Mouse (Mus musculus) ovary, adult 2 months (tissue): ENCODE results near the gene Ugt1a6a. TPM values are rescaled to one million over a fixed set of nuclear protein-coding genes. Genes with fewer than 3 reads are reported as not detected.

Source experiments
- polyA plus RNA-seq: library from polyadenylated mRNA; depleted of rRNA; stranded (reverse); fragments of >200 nt; gene quantifications from 2 replicates; pipeline ENCODE4 v1.2.3, GENCODE M21; 2012; rRNA removed

The Ugt1a6a gene
- polyA plus RNA-seq = 26.8 and 30.0 TPM in 2 replicates

DNA sequence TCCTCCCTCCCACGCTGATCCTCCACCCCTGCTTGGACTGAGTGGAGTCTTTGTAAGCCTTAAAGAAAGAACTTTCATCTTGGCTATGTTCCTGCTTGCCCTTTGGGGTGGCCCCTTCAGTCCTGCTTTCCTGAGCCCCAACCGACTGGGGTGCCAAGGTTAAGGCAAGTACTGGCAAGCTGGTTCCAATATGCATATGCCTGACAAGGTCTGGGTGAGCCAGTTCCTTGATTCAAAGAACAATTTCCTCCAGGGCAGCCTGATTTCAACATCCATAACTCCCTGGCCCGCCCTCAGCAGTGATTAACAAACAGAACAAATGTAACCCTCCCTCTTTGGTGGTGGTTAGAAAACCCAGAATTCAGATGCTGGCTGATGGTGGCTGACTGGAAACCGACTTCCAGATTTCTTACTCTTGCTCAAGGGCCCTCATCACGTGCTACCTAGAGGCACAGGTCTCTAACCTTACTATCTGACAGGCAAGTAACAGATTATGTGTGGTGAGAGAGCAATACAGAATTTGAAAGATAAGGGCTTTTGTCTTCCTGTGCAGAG, at the start of gene Ugt1a6a:
Gene Ugt1a6a, plus strand, starts transcription at position 353 of the 555 bp plus-strand sequence.

DNA sequence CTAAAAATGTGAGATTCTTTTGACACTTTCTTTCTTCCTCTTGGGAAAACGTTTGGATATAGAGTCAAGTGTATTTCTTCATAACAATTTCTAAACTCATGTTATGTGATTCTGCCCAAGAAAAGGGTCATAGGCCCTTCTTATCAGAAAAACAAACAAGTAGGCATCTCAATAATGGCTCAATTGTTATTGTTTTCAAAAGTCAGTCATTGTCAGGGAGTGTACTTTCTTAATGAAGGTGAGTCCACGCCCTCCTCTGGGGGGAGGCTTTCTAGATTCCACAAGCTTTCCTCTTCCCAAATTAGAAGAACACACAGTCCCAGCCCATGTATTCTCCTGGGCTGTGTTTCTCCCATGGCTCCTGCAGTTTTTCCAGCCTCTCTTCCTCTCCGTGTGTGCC, 47.1 kb upstream of the Ugt1a6a start, which contains the start of gene Ugt1a8:
Gene Ugt1a8, plus strand, starts transcription at position 301 of the 400 bp plus-strand sequence.

DNA sequence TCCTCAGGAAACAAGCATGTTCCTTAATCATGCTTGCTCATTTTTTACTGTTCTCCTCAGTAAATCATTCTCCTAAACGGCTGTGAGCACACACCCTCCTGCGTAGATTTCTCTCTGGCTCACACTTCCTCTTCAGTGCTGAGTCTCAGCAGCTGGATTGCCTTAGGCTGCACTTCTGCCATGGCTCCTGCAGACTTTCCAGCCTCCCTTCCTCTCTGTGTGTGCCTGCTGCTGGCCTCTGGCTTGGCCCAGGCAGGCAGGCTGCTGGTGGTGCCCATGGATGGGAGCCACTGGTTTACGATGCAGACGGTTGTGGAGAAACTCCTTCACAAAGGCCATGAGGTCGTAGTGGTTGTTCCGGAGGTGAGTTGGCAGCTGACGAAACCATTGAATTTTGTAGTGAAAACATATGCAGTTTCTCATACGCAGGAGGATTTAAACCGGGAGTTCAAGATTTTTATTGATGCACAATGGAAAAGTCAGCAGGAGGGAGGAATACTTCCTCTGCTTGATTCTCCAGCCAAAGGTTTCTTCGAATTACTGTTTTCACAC, 39.6 kb upstream of the Ugt1a6a start, which contains the start of gene Ugt1a7c:
Gene Ugt1a7c, plus strand, starts transcription at position 122 of the 552 bp plus-strand sequence.

DNA sequence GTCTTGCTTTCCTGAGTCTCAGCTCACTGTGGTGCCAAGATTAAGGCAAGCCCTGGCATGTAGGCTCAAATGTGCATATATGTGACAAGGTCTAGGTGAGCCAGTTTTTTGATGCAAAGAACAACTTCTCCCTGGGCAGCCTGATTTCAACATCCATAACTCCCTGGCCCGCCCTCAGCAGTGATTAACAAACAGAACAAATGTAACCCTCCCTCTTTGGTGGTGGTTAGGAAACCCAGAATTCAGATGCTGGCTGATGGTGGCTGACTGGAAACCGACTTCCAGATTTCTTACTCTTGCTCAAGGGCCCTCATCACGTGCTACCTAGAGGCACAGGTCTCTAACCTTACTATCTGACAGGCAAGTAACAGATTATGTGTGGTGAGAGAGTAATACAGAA, 31.6 kb upstream of the Ugt1a6a start, which contains the start of gene Ugt1a6b:
Gene Ugt1a6b, plus strand, starts transcription at position 234 of the 400 bp plus-strand sequence.

DNA sequence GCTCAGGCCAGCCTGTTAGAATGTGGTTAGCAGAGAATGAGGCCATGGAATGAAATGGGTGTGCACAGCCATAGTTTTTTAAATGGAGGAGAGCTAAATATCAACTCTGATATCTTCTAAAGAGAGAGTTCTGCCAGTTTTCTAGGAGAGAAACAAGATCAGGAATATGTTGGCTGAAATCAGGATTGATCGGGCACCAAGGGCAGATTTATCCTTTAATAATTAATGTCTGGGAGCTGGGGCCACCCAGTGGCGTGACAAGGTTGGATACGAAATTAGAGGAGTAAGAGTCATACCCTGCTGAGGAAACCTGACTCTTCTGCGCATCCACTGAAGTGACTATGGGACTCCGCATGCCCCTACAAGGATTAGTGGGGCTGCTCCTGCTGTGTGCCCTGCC, 31.1 kb downstream of the Ugt1a6a start, which contains the start of gene Ugt1a5:
Gene Ugt1a5, plus strand, starts transcription at position 302 of the 400 bp plus-strand sequence.

DNA sequence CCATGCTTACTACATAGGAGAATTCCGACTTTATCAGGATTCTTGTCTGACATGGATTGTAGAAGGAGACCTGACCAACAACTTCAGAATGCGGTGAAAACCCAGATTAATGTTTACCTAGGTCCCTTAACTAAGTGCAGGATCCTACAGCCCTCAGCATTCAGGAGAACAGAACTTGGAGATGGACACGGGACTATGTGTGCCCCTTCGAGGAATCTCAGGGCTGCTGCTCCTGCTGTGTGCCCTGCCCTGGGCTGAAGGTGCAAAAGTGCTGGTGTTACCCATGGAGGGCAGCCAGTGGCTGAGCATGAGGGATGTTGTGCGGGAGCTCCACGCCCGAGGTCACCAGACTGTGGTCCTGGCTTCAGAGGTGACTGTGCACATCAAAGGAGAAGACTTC, 65.8 kb downstream of the Ugt1a6a start, which contains the start of gene Ugt1a2:
Gene Ugt1a2, plus strand, starts transcription at position 146 of the 400 bp plus-strand sequence.

DNA sequence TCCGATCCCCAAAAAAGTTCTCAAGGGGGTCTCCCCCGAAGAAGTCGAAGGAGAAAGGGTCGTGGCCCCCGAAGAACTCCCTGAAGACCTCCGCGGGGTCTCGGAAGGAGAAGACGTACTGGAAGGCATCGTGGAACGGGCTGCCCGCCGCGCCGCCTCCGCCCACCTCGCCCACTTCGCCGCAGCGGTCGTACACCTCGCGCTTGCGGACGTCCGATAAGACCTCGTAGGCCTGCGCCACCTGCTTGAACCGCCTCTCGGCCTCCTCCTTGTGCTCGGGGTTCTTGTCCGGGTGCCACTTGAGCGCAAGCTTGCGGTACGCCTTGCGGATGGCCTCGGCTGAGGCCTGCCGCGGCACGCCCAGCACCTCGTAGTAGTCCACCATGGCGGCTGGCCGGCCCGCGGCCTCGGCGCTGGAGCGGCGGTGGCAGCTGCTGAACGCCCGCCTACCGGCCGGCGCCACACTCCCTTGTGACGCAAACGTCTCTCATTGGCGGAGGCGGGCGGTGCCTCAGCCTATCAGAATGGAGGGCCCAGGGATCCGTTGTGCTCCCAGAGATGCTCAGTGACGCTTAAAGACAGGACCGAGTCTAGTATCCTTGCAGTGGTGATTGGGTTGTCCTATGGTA, 70.8 kb downstream of the Ugt1a6a start, which contains the start of gene Dnajb3:
Gene Dnajb3, minus strand, starts transcription at position 489 of the 629 bp plus-strand sequence.

DNA sequence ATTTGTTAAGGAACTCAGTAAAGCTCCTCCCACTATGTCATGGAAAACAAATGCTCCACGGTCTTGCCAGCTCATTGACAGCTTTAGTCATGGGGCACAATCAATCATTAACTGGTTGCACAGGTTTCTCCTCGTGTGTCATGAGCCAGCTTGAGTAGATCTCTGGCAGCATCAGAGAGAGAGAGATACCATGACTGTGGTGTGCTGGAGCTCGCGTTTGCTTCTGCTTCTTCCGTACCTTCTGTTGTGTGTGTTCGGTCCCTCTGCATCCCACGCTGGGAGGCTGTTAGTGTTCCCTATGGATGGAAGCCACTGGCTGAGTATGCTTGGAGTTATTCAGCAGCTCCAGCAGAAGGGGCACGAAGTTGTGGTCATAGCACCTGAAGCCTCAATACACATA, 77.2 kb downstream of the Ugt1a6a start, which contains the start of gene Ugt1a1:
Gene Ugt1a1, plus strand, starts transcription at position 148 of the 400 bp plus-strand sequence.

DNA sequence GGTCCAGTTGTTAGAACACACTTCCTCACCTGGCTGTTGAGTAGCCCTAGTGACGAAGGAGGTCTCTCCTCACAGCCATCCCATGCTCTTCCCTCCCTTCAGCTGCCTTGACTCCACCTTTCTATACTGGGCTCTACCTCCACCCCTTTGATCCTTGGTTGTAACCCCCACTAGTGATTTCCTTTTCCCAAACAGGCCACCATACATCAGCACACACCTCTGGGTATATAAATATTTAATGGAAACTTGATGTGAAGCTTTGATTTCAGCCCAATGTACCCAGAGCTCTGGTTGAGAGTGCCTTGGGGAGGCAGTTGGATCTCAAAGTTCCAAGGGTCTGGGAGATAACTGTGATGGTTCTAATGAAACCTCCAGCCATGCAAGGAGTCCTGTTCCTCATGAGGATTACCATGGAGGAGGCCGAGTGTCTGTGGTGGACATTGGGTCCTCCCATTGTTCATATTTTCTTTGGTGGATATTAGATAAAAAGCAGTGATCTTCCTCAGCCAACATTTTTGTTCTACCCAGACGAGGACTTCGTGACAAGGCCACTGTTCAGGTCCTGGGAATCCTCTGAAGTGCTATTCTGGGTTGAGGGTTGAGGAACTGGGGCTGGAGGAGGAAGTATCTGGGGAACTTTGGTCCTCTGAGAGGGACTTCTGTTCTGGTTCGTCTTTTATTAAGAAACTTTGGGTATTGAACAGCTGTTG, 92.2 kb downstream of the Ugt1a6a start, which contains the start of gene Mroh2a:
Gene Mroh2a, plus strand, starts transcription at position 317 of the 710 bp plus-strand sequence.

Other genes with a start within 250 kb of the Ugt1a6a start
- gene Usp40, start 126.3 kb upstream of the Ugt1a6a start, polyA plus RNA-seq = 9.8 and 13.1 TPM in 2 replicates
- not detected in 2 replicates for gene Ugt1a10, start 79.4 kb upstream of the Ugt1a6a start, polyA plus RNA-seq
- gene Ugt1a9, start 64.0 kb upstream of the Ugt1a6a start, polyA plus RNA-seq = 0.10 TPM in 1 of 2 replicates, not detected in the other
- not detected in 2 replicates for gene Ugt1a8, start 47.0 kb upstream of the Ugt1a6a start, polyA plus RNA-seq
- gene Ugt1a7c, start 39.7 kb upstream of the Ugt1a6a start, polyA plus RNA-seq = 8.5 and 9.3 TPM in 2 replicates
- gene Ugt1a6b, start 31.6 kb upstream of the Ugt1a6a start, polyA plus RNA-seq = 11.4 and 14.9 TPM in 2 replicates
- 0.11 and 0.14 TPM in 2 replicates for gene Ugt1a5, start 31.2 kb downstream of the Ugt1a6a start, polyA plus RNA-seq
- 0.07 and 0.08 TPM in 2 replicates for gene Ugt1a2, start 65.8 kb downstream of the Ugt1a6a start, polyA plus RNA-seq
- gene Dnajb3, start 71.0 kb downstream of the Ugt1a6a start, polyA plus RNA-seq = 3.2 and 6.0 TPM in 2 replicates
- 6.2 and 7.1 TPM in 2 replicates for gene Ugt1a1, start 77.2 kb downstream of the Ugt1a6a start, polyA plus RNA-seq
- gene Mroh2a, start 92.2 kb downstream of the Ugt1a6a start, polyA plus RNA-seq = 2.4 and 3.0 TPM in 2 replicates
- gene Hjurp, start 142.8 kb downstream of the Ugt1a6a start, polyA plus RNA-seq = 100 and 169 TPM in 2 replicates
- not detected in 2 replicates for gene Trpm8, start 142.9 kb downstream of the Ugt1a6a start, polyA plus RNA-seq